Mouse (Mus musculus) spleen, adult 2 months (tissue): ENCODE data around the gene Cckbr. TPM values are rescaled to one million over a fixed set of nuclear protein-coding genes. Genes with fewer than 3 reads are reported as not detected.

Source experiments
- DNase-seq, 2 experiments: peaks; one replicate each; pipeline versions ENCODE4 v3.0.0 to v3.0.0-alpha.2; 2012 to 2021; ENCODE audit warnings: low spot score in 2 of 2, low read depth in 1 of 2
- H3K27ac ChIP-seq: fragments of 200-500 bp; 2 replicates; pipeline ENCODE4 v1.5.1; 2012; ENCODE audit warnings: low read length, inconsistent platforms; ENCODE audit not compliant: insufficient read depth
- H3K27me3 ChIP-seq: fragments of 200-500 bp; 2 replicates; pipeline ENCODE4 v1.6.1; 2012; ENCODE audit warnings: mild to moderate bottlenecking, moderate library complexity, low read length, inconsistent platforms; ENCODE audit not compliant: control insufficient read depth, insufficient read depth
- H3K36me3 ChIP-seq: fragments of 200-500 bp; 2 replicates; pipeline ENCODE4 v1.6.1; 2012; ENCODE audit warnings: mild to moderate bottlenecking, low read length, inconsistent platforms; ENCODE audit not compliant: control insufficient read depth, insufficient read depth
- H3K4me1 ChIP-seq: fragments of 200-500 bp; 2 replicates; pipeline ENCODE4 v1.6.1; 2011; ENCODE audit warnings: inconsistent platforms; ENCODE audit not compliant: control insufficient read depth, insufficient read depth, insufficient read length
- H3K4me3 ChIP-seq: fragments of 200-500 bp; 2 replicates; pipeline ENCODE4 v1.5.1; 2011; ENCODE audit warnings: mild to moderate bottlenecking, inconsistent platforms; ENCODE audit not compliant: insufficient read depth, insufficient read length; ENCODE audit errors: extremely low read depth
- CTCF ChIP-seq: fragments of 200-500 bp; IDR thresholded peaks from 2 replicates; pipeline ENCODE4 v1.5.1; 2011; ENCODE audit warnings: mild to moderate bottlenecking, inconsistent platforms; ENCODE audit not compliant: insufficient read depth, insufficient read length, insufficient replicate concordance; ENCODE audit errors: extremely low read depth
- POLR2A ChIP-seq: fragments of 200-500 bp; IDR thresholded peaks from 2 replicates; pipeline ENCODE4 v1.6.1; 2011; ENCODE audit warnings: low read depth, low read length, inconsistent platforms
- WGBS: fragments of 180-500 bp; shearing (Covaris S2); methylation state at CpG from one replicate; pipeline ENCODE4 v1.1.7; 2018; 5-methylcytosine and 5-hydroxymethylcytosine counted together
- polyA plus RNA-seq: library from polyadenylated mRNA; depleted of rRNA; stranded (reverse); fragments of >200 nt; gene quantifications from 2 replicates; pipeline ENCODE4 v1.2.3, GENCODE M21; 2012

Cckbr gene
- polyA plus RNA-seq, 1 experiment, result 0.11 TPM

GRCm38 (mm10) chr7:105480081-105480480, 54.5 kb downstream of the Cckbr start:
- Histone ChIP-seq H3K4me1 (no peaks in the 10 kb centered on the region), H3K4me3 (peak overlapping the region; percentile 2; the same call in 1 of the 2 replicates), H3K27me3 (no peaks in the 10 kb centered on the region), H3K27ac (peak overlapping the region; percentile 20; the same call in 1 of the 2 replicates), H3K36me3 (no peaks in the 10 kb centered on the region)
- 78% methylated on average over 5 of the region's 5 CpGs for WGBS
- TF ChIP-seq POLR2A (no peak), CTCF (no peak)
- no peak for DNase-seq

DNA sequence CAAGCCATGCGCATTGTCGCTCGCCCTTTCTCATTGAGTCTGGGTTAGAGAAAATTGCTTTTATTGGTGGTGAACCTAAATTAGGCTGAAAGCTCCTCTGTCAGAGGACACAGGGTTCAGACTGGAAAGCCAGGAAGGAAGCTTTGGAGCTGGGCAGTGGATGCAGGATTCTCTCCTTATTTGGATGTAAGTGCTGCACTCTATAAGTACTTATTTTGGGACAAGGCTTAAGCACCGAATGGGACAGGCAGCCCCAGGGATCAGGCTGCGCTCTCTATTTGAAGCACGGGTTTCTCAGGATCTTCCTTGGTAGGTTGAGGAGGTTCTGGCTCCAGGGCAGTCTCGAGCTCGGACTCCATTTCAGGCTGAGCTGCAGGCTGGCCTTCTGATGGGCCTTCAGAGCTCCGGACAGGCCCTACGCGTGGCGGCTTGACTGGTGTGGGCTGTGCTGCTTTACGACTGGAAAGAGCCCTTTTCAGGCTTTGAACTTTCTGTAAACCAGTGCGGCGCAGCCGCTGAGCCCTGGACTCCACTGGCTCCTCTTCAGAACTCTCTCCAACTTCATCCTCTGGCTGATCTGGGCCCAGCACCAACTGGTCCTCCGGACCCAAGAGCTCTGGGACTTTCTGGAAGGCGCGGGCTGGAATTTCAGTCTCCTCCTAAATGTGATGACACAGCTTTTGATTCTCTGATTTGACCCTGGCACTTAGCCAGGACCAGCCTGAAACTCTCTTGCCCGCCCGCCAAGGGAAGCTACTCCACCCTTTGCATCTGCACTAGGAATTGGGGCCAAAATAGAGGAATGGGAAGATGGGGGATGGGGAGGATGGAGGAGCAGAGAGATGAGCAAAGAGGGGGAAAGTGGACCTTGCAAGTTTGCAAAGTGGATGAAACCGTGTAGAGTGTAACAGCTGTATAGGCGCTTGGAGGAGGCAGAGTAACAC, 55.3 kb downstream of the Cckbr start:
- TF ChIP-seq CTCF, result no peak
- TF ChIP-seq POLR2A, result no peak
- Histone ChIP-seq H3K27me3 (no peaks in the 10 kb centered on the region), H3K4me1 (no peaks in the 10 kb centered on the region), H3K27ac (peak overlapping the region; percentile 78), H3K36me3 (no peaks in the 10 kb centered on the region), H3K4me3 (peak overlapping the region; percentile 47; the same call in 1 of the 2 replicates)
- WGBS, result 85% methylated on average over 23 of the region's 23 CpGs
- no peak for DNase-seq

GRCm38 (mm10) chr7:105481505-105482411, 56.2 kb downstream of the Cckbr start, which contains the start of gene Cavin3:
Gene Cavin3 (minus strand): TSS chr7:105482300.
- H3K27ac ChIP-seq, result peak within 1 kb of the TSS; percentile 78
- no peak for TF ChIP-seq POLR2A
- TF ChIP-seq CTCF, result no peak
- H3K4me3 ChIP-seq, result peak within 1 kb of the TSS; percentile 47; the same call in 1 of the 2 replicates

GRCm38 (mm10) chr7:105482426-105482825, 56.9 kb downstream of the Cckbr start:
- H3K27me3 ChIP-seq, result no peaks in the 10 kb centered on the region
- H3K4me3 ChIP-seq, result no peak overlapping the region
- no peaks in the 10 kb centered on the region for H3K4me1 ChIP-seq
- TF ChIP-seq CTCF, result no peak
- no peak for TF ChIP-seq POLR2A
- no peak overlapping the region; the same call in 1 of the 2 replicates for H3K27ac ChIP-seq
- WGBS, result 71% methylated on average over 8 of the region's 8 CpGs
- no peak for DNase-seq
- H3K36me3 ChIP-seq, result no peaks in the 10 kb centered on the region

More at GRCm38 (mm10) chr7:105481505-105482411, 56.2 kb downstream of the Cckbr start, which contains the start of gene Cavin3:
- H3K27me3 ChIP-seq, result no peaks in the 10 kb centered on the region
- 12% methylated on average over 63 of the region's 63 CpGs for WGBS
- DNase-seq, result peak in 1 of 2 experiments; percentile 13
- H3K4me1 ChIP-seq, result no peaks in the 10 kb centered on the region
- no peaks in the 10 kb centered on the region for H3K36me3 ChIP-seq

DNA sequence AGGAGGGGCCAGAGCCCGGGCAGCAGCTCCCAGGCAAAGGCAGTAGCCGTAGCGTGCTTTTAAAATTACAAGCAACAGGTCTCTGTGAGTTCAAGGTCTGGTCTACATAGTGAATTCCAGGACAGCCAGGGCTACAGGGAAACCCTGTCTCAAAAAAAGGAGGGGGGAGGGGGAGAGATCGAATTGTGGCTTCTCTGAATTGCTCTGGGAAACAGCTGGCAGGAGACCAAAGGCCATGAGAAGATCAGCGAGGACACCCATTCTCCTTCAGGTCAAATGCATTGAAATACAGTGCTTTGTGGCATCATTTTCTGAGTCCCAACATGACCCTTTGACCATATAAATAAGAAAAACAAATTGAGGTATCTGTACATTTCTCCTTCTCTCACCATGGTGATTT, 59.5 kb downstream of the Cckbr start:
- 77% methylated on average over 5 of the region's 5 CpGs for WGBS
- Histone ChIP-seq H3K4me1 (no peaks in the 10 kb centered on the region), H3K27me3 (no peaks in the 10 kb centered on the region), H3K4me3 (no peak overlapping the region), H3K36me3 (no peaks in the 10 kb centered on the region), H3K27ac (no peak overlapping the region)
- DNase-seq, result no peak
- TF ChIP-seq CTCF, result no peak
- TF ChIP-seq POLR2A, result no peak

DNA sequence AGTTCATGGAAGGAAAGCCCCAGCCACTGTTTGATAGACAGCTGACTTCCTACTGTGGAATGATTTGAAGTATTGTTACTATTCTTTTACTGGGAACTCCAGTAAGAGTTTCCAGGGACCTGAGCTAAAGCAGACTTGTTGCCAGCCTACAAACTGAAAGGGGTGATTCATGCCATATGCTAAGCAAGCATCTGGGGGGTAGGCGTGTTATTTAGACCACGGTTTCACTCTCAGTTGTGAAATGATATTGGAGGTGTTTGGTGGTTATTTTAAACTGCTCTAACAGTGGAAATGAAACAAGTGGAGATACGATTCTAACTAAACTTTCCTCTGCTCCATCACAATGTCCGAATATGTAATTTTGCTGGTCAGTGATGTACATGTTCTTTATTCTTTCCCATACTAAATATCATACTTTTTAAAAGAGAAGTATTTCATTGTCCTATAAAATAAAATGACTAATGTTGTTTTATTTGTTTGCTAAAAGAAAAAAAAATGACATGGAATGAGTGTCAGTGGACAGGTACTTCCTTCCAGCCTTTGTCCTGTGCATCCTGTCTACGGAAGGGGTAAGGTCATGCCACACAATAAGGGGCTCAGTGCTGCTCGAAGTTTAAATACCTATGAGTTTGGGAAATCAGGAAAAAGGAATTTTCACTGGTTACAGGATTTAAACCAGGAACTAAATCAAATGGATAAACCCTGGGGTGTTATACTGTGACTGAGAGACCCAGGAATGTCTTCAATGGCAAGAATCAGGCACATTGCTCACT, 61.8 kb downstream of the Cckbr start:
- DNase-seq, result no peak
- TF ChIP-seq CTCF (no peak), POLR2A (no peak)
- Histone ChIP-seq H3K27me3 (no peaks in the 10 kb centered on the region), H3K4me3 (no peak overlapping the region), H3K4me1 (no peaks in the 10 kb centered on the region), H3K27ac (no peak overlapping the region), H3K36me3 (no peaks in the 10 kb centered on the region)
- 66% methylated on average over 6 of the region's 6 CpGs for WGBS
